Mouse (Mus musculus) olfactory bulb, adult 2 months (tissue): ENCODE measurements at regions not wholly inside any gene's neighbourhood (a gene's known extent, or its start where the extent isn't known, plus 50 kb on each side); places are given as distances from the start of the nearest gene placed in this dataset.

ENCODE experiments used
- CTCF ChIP-seq: fragments of 200-500 bp; IDR thresholded peaks from 2 replicates; pipeline ENCODE4 v1.5.1; 2012; ENCODE audit warnings: low read depth, mild to moderate bottlenecking, low read length, moderate library complexity; ENCODE audit not compliant: insufficient read depth
- POLR2A ChIP-seq: fragments of 200-500 bp; IDR thresholded peaks from 2 replicates; pipeline ENCODE4 v1.6.1; 2012; ENCODE audit warnings: mild to moderate bottlenecking, low read depth, low read length, moderate library complexity; ENCODE audit not compliant: insufficient read depth

DNA sequence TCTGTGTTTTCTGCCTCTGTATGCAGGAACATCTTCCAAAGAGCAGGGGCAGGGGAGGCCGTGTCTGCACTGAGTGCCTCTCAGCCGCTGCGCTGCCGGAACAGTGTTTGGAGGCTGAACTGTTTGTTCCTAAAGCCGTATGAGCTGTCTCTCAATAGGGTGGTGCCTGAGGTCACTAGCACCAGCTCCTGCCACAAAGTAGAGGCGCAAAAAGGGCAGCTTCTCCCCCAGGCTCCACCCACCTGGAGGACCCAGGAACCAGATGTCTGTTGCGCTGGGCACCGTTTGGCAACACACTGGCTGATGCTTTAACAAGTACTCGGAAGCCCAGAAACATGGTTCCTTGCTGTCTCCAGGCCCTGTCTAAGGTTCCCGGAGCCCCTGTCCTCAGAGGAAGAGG lies 60.4 kb upstream of the Cstad start:
- TF ChIP-seq CTCF (no peak), POLR2A (no peak)
